Mouse (Mus musculus): Measurements from ENCODE around the gene Gm45213. TPM values are rescaled to one million over a fixed set of nuclear protein-coding genes. Genes with fewer than 3 reads are reported as not detected.

Gene Gm45213
- polyA plus RNA-seq, 1 experiment from 2014 or later, result not detected

DNA sequence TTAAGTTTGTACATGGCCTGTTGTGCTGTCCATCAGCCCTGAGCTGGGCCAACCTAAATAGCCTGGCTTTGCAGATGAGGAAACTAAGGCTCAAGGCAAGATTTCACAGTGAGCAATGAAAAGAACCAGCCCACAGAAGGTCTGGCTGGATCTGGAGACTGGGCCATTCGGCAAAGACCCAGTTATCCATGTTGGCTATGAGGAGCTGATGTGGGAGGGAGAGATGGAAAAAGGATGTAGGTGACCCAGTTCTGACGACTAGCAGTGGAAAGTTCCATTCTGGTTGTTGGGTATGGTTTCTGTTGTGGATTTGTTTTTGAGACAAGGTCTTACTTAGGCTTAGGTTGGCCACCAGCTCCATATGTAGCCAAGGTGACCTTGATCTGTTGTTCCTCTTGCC lies 44.7 kb downstream of the Gm45213 start:
- H3K27me3 ChIP-seq (ENCODE audit: control insufficient read depth, insufficient read depth, low read length), result no peaks in the 10 kb centered on the region
- H3K36me3 ChIP-seq (ENCODE audit: control insufficient read depth, insufficient read depth, low read length), result peaks cover 16% of the 10 kb centered on the region; the same call in 1 of the 2 replicates
- ATAC-seq (ENCODE audit: insufficient number of reproducible peaks, low FRiP score, low TSS enrichment, low read depth), result no peak
- WGBS, result 85% methylated on average over 2 of the region's 2 CpGs
- no peak overlapping the region for H3K4me2 ChIP-seq (ENCODE audit: low read depth, severe bottlenecking)
- H3K4me3 ChIP-seq (ENCODE audit: low read depth, low read length), result no peak overlapping the region
- no peak for DNase-seq (ENCODE audit: low spot score)
- H3K9me3 ChIP-seq (ENCODE audit: control insufficient read depth, low read length), result no peaks in the 10 kb centered on the region
- no peaks in the 10 kb centered on the region for H3K4me1 ChIP-seq (ENCODE audit: control insufficient read depth, insufficient read depth, low read length)
- no peak overlapping the region for H3K9ac ChIP-seq (ENCODE audit: low read length)
- H3K27ac ChIP-seq (replicated peaks; ENCODE audit: low read depth, low read length), result no peak overlapping the region

DNA sequence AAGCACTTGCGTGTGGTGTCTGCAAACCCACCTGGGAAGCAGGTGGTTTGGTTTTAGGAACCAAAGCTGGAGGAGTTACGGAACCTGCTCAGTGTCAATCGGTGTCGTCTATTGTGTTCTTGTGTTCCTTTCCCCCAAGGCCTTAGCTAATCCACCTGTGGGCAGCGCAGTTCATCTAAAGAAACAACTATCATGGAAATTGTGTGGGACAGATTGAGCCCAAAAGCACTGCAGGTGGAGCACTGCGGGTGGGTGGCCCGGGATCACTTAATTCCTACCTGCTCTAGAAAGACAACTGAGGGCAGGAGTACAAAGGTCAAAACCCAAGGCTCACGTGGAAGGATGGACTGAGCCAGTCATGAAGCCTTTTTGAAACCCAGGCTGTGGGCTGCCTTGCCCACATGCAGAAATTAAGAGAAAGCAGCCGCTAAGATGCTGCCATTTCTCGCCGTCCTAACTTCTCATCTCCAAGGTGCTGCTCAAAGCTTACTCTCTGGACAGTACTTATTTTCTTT lies 47.3 kb downstream of the Gm45213 start:
- Histone ChIP-seq H3K9me3 (ENCODE audit: control insufficient read depth, low read length) (no peaks in the 10 kb centered on the region), H3K27ac (replicated peaks; ENCODE audit: low read depth, low read length) (no peak overlapping the region), H3K9ac (ENCODE audit: low read length) (no peak overlapping the region), H3K4me2 (ENCODE audit: low read depth, severe bottlenecking) (no peak overlapping the region), H3K4me1 (ENCODE audit: control insufficient read depth, insufficient read depth, low read length) (no peaks in the 10 kb centered on the region), H3K36me3 (ENCODE audit: control insufficient read depth, insufficient read depth, low read length) (peaks cover 11% of the 10 kb centered on the region; the same call in 1 of the 2 replicates), H3K27me3 (ENCODE audit: control insufficient read depth, insufficient read depth, low read length) (no peaks in the 10 kb centered on the region), H3K4me3 (ENCODE audit: low read depth, low read length) (no peak overlapping the region)
- WGBS, result 90% methylated on average over 11 of the region's 11 CpGs
- ATAC-seq (ENCODE audit: insufficient number of reproducible peaks, low FRiP score, low TSS enrichment, low read depth), result no peak
- DNase-seq (ENCODE audit: low spot score), result no peak

DNA sequence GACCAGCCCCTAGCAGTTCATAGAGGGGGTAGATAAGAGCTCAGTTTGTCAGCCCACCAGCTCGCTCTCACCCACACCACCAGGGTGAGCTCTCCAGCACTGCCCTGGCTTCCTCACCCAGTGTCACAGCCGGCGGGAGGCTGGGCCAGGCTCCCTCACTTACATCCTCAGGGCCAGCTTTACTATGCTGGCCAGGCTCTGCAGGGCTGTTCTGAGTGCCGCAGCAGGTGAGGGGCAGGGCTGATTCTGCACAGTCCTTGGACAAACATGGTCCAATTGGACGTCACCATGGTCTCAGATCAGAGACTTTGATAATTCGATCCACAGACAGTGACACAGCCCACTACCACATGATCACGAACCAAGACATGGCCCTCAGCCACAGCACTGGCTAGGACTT lies 48.2 kb downstream of the Gm45213 start:
- Histone ChIP-seq H3K36me3 (ENCODE audit: control insufficient read depth, insufficient read depth, low read length) (peaks cover 11% of the 10 kb centered on the region; the same call in 1 of the 2 replicates), H3K4me3 (ENCODE audit: low read depth, low read length) (no peak overlapping the region), H3K9ac (ENCODE audit: low read length) (no peak overlapping the region), H3K4me2 (ENCODE audit: low read depth, severe bottlenecking) (no peak overlapping the region), H3K27ac (replicated peaks; ENCODE audit: low read depth, low read length) (no peak overlapping the region), H3K27me3 (ENCODE audit: control insufficient read depth, insufficient read depth, low read length) (no peaks in the 10 kb centered on the region), H3K4me1 (ENCODE audit: control insufficient read depth, insufficient read depth, low read length) (no peaks in the 10 kb centered on the region), H3K9me3 (ENCODE audit: control insufficient read depth, low read length) (no peaks in the 10 kb centered on the region)
- ATAC-seq (ENCODE audit: insufficient number of reproducible peaks, low FRiP score, low TSS enrichment, low read depth) (no peak), DNase-seq (ENCODE audit: low spot score) (no peak)
- WGBS, result 85% methylated on average over 7 of the region's 7 CpGs

DNA sequence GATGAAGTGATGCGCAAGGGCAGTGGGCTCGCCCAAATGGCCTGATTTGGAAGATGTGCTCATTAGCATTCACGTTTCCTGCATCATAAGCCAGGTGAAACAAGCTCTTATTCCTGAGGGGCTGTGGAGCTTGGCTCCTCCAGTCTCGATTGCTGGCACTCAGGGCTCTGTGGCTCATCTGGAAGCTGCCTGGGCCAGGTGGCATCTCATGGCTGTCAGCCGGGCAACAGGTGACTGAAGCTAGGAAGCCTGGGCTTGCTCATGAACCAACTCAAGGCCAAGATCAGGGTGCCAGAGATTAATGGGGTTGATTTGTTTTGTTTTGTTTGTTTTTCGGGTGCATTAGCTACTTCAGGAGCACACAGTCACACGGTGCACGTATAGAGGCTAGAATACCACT lies 49.3 kb downstream of the Gm45213 start:
- 87% methylated on average over 8 of the region's 8 CpGs for WGBS
- ATAC-seq (ENCODE audit: insufficient number of reproducible peaks, low FRiP score, low TSS enrichment, low read depth) (no peak), DNase-seq (ENCODE audit: low spot score) (no peak)
- H3K27me3 ChIP-seq (ENCODE audit: control insufficient read depth, insufficient read depth, low read length), result no peaks in the 10 kb centered on the region
- H3K9me3 ChIP-seq (ENCODE audit: control insufficient read depth, low read length), result no peaks in the 10 kb centered on the region
- peaks cover 11% of the 10 kb centered on the region; the same call in 1 of the 2 replicates for H3K36me3 ChIP-seq (ENCODE audit: control insufficient read depth, insufficient read depth, low read length)
- H3K27ac ChIP-seq (replicated peaks; ENCODE audit: low read depth, low read length), result no peak overlapping the region
- no peak overlapping the region for H3K9ac ChIP-seq (ENCODE audit: low read length)
- H3K4me1 ChIP-seq (ENCODE audit: control insufficient read depth, insufficient read depth, low read length), result no peaks in the 10 kb centered on the region
- H3K4me3 ChIP-seq (ENCODE audit: low read depth, low read length), result no peak overlapping the region
- no peak overlapping the region for H3K4me2 ChIP-seq (ENCODE audit: low read depth, severe bottlenecking)

DNA sequence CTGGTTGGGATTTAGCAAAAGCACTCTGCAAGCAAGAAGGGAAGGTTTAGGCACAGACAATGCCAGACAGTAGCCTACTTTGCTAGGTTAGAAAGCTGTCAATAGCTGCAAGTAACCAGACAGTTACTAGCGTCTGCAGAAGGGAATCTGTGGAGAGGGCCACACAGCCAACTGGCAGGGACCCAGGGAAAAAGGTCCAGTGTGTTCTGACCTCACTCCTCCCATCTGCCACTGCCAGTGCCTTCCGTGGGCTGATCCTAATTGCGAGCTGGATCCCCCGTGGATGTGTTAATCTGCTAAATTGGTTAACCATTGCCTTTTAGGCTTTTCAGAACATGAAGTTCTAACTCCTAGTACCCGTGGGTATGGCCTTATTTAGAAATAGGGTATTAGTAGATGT lies 50.7 kb downstream of the Gm45213 start:
- no peak for DNase-seq (ENCODE audit: low spot score)
- Histone ChIP-seq H3K9ac (ENCODE audit: low read length) (no peak overlapping the region), H3K4me2 (ENCODE audit: low read depth, severe bottlenecking) (no peak overlapping the region), H3K27ac (replicated peaks; ENCODE audit: low read depth, low read length) (no peak overlapping the region), H3K36me3 (ENCODE audit: control insufficient read depth, insufficient read depth, low read length) (peaks cover 7% of the 10 kb centered on the region; the same call in 1 of the 2 replicates), H3K4me3 (ENCODE audit: low read depth, low read length) (no peak overlapping the region), H3K9me3 (ENCODE audit: control insufficient read depth, low read length) (no peaks in the 10 kb centered on the region), H3K27me3 (ENCODE audit: control insufficient read depth, insufficient read depth, low read length) (no peaks in the 10 kb centered on the region), H3K4me1 (ENCODE audit: control insufficient read depth, insufficient read depth, low read length) (no peaks in the 10 kb centered on the region)
- ATAC-seq (ENCODE audit: insufficient number of reproducible peaks, low FRiP score, low TSS enrichment, low read depth), result no peak
- 75% methylated on average over 5 of the region's 5 CpGs for WGBS

DNA sequence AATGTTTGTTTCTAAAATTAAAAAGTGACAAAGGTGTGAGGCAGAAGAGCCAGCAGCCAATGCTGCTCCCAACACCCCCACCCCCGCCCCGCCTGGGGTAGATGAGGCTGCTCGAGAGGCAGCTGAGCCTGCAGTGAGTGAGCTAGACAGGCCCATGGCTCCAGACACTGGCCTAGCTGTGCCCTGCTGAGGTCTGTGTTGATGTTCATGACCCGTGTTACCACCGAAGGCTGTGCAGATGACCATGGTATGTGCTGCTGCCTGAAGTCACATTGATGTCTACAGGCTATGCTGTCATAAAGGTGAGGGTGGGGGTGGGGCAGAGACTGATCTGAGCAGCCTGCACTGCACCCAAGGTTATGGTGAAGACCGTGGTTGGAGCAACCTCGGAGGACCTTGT lies 55.4 kb downstream of the Gm45213 start:
- Histone ChIP-seq H3K4me3 (ENCODE audit: low read depth, low read length) (no peak overlapping the region), H3K27ac (replicated peaks; ENCODE audit: low read depth, low read length) (no peak overlapping the region), H3K4me1 (ENCODE audit: control insufficient read depth, insufficient read depth, low read length) (no peaks in the 10 kb centered on the region), H3K27me3 (ENCODE audit: control insufficient read depth, insufficient read depth, low read length) (no peaks in the 10 kb centered on the region), H3K4me2 (ENCODE audit: low read depth, severe bottlenecking) (no peak overlapping the region), H3K9me3 (ENCODE audit: control insufficient read depth, low read length) (no peaks in the 10 kb centered on the region), H3K36me3 (ENCODE audit: control insufficient read depth, insufficient read depth, low read length) (no peaks in the 10 kb centered on the region), H3K9ac (ENCODE audit: low read length) (no peak overlapping the region)
- DNase-seq (ENCODE audit: low spot score) (no peak), ATAC-seq (ENCODE audit: insufficient number of reproducible peaks, low FRiP score, low TSS enrichment, low read depth) (no peak)
- WGBS, result 85% methylated on average over 7 of the region's 7 CpGs

DNA sequence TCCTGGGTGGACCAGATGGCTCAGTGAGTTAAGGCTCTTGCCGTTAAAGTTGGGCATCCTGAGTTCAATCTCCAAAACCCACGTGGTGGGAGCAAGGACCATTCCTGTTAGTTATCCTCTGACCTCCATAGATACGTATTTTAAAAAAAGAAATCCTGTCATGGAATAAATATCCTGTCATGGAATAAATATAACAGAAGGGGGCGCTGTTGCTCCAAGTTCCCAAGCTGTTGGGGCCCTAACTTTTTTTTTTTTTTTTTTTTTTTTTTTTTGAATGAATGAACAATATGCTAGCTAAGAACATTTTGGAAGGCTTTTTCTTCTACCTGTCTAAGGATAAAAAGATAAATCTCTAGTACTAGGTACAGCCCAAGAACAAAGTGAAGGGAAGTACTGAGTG lies 58.5 kb downstream of the Gm45213 start:
- Histone ChIP-seq H3K9ac (ENCODE audit: low read length) (no peak overlapping the region), H3K27me3 (ENCODE audit: control insufficient read depth, insufficient read depth, low read length) (no peaks in the 10 kb centered on the region), H3K36me3 (ENCODE audit: control insufficient read depth, insufficient read depth, low read length) (no peaks in the 10 kb centered on the region), H3K4me1 (ENCODE audit: control insufficient read depth, insufficient read depth, low read length) (no peaks in the 10 kb centered on the region), H3K4me2 (ENCODE audit: low read depth, severe bottlenecking) (no peak overlapping the region), H3K4me3 (ENCODE audit: low read depth, low read length) (no peak overlapping the region), H3K9me3 (ENCODE audit: control insufficient read depth, low read length) (no peaks in the 10 kb centered on the region), H3K27ac (replicated peaks; ENCODE audit: low read depth, low read length) (no peak overlapping the region)
- ATAC-seq (ENCODE audit: insufficient number of reproducible peaks, low FRiP score, low TSS enrichment, low read depth), result no peak
- WGBS, result 11% methylated on average over 4 of the region's 4 CpGs
- DNase-seq (ENCODE audit: low spot score), result no peak

DNA sequence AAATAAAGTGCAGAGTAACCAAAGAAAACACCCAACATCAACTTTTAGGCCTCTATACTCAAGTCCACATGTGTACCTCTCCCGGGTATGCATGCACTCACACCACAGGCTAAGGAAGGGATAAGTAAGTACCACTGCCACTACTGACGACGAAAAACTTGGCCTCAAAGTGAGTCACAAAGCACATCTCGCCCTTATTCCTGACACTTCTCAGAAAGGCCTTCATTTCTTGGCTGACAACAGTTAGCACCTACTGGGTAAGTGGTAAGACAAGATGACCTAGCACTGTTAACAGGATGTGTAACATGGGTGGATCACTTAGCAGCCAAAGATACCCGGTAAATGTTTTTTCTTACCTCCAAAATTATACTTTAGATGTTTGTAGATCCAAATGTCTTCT lies 61.1 kb downstream of the Gm45213 start:
- H3K27ac ChIP-seq (replicated peaks; ENCODE audit: low read depth, low read length), result no peak overlapping the region
- no peak overlapping the region for H3K4me3 ChIP-seq (ENCODE audit: low read depth, low read length)
- DNase-seq (ENCODE audit: low spot score) (no peak), ATAC-seq (ENCODE audit: insufficient number of reproducible peaks, low FRiP score, low TSS enrichment, low read depth) (no peak)
- no peak overlapping the region for H3K4me2 ChIP-seq (ENCODE audit: low read depth, severe bottlenecking)
- no peak overlapping the region for H3K9ac ChIP-seq (ENCODE audit: low read length)
- 86% methylated on average over 5 of the region's 5 CpGs for WGBS
- no peaks in the 10 kb centered on the region for H3K4me1 ChIP-seq (ENCODE audit: control insufficient read depth, insufficient read depth, low read length)
- no peaks in the 10 kb centered on the region for H3K9me3 ChIP-seq (ENCODE audit: control insufficient read depth, low read length)
- H3K27me3 ChIP-seq (ENCODE audit: control insufficient read depth, insufficient read depth, low read length), result no peaks in the 10 kb centered on the region
- no peaks in the 10 kb centered on the region for H3K36me3 ChIP-seq (ENCODE audit: control insufficient read depth, insufficient read depth, low read length)

DNA sequence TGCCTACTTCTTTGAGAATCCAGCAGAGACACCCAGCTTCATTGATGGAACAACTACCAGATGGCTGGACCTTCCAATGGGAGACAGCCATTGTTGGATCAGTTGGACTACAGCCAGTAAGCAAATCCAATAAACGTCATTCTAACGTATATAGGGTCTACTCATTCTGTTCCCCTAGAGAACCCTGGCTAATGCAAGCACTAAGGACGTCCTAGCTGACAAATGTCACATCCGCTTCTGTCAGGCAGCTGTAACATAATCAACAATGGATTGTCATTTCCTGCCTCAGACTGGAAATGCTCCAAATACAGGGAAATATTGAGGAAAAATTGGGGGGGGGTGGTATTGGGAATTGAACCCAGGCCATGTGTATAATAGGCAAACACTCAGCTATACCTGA lies 62.4 kb downstream of the Gm45213 start:
- no peak overlapping the region for H3K4me2 ChIP-seq (ENCODE audit: low read depth, severe bottlenecking)
- no peak overlapping the region for H3K27ac ChIP-seq (replicated peaks; ENCODE audit: low read depth, low read length)
- no peaks in the 10 kb centered on the region for H3K4me1 ChIP-seq (ENCODE audit: control insufficient read depth, insufficient read depth, low read length)
- H3K36me3 ChIP-seq (ENCODE audit: control insufficient read depth, insufficient read depth, low read length), result no peaks in the 10 kb centered on the region
- no peak overlapping the region for H3K9ac ChIP-seq (ENCODE audit: low read length)
- H3K27me3 ChIP-seq (ENCODE audit: control insufficient read depth, insufficient read depth, low read length), result no peaks in the 10 kb centered on the region
- 73% methylated on average over 4 of the region's 4 CpGs for WGBS
- no peaks in the 10 kb centered on the region for H3K9me3 ChIP-seq (ENCODE audit: control insufficient read depth, low read length)
- DNase-seq (ENCODE audit: low spot score), result no peak
- ATAC-seq (ENCODE audit: insufficient number of reproducible peaks, low FRiP score, low TSS enrichment, low read depth), result no peak
- no peak overlapping the region for H3K4me3 ChIP-seq (ENCODE audit: low read depth, low read length)

All from limb, embryonic 11.5 days (tissue).